Mouse (Mus musculus) E14TG2a.4 (cell line): ENCODE measurements around the gene Foxo1.

Experiments used
- CTCF ChIP-seq: conservative IDR thresholded peaks from 2 replicates; pipeline ENCODE4 v1.5.1; 2014; ENCODE audit warnings: low read length
- NANOG ChIP-seq: IDR thresholded peaks from 2 replicates; pipeline ENCODE4 v1.6.1; 2014; ENCODE audit warnings: borderline replicate concordance, low read length, mixed read lengths
- POU5F1 ChIP-seq: IDR thresholded peaks from 2 replicates; pipeline ENCODE4 v1.6.1; 2014; ENCODE audit warnings: low read length, borderline replicate concordance

DNA sequence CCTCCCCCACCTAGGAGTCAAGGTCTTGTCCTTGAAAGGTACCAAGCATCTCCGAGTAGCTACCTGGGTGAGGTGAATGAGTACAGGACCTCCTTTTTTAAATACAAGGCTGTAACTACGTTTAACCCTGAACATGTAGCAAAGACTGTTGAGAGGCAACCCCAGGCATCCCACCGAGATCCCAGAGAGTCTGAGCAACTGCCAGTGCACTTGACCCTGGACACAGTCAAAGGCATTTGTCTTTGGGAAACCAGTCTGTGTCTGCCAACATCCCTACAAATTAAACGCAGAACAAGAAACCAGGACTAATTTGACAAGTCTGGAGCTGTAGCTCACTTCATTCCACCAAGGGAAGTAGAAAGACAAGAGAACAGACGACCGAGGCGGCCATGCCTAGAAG lies 86.1 kb downstream of the Foxo1 start:
- TF ChIP-seq CTCF (no peak), POU5F1 (no peak), NANOG (no peak)
